Mouse (Mus musculus) C2C12 (cell line): ENCODE data around the gene Tubb1.
A peak's percentile ranks its signal among the peaks of the same experiment; 100 is the strongest.

Source experiments
- CEBPB ChIP-seq: IDR thresholded peaks from one replicate; pipeline ENCODE4 v1.6.1; 2011; ENCODE audit warnings: low read depth, mild to moderate bottlenecking, control low read depth, moderate library complexity
- CTCF ChIP-seq: IDR thresholded peaks from one replicate; pipeline ENCODE4 v1.5.1; 2011; ENCODE audit not compliant: control insufficient read depth, insufficient read depth, insufficient read length
- MAX ChIP-seq: IDR thresholded peaks from one replicate; pipeline ENCODE4 v1.6.1; 2011; ENCODE audit warnings: mild to moderate bottlenecking, control low read depth
- MYOD1 ChIP-seq: IDR thresholded peaks from one replicate; pipeline ENCODE4 v1.6.1; 2011; ENCODE audit warnings: low read depth; ENCODE audit not compliant: control insufficient read depth, insufficient read length
- USF1 ChIP-seq: IDR thresholded peaks from one replicate; pipeline ENCODE4 v1.6.1; 2011; ENCODE audit warnings: low read depth, mild to moderate bottlenecking, control low read depth, moderate library complexity

DNA sequence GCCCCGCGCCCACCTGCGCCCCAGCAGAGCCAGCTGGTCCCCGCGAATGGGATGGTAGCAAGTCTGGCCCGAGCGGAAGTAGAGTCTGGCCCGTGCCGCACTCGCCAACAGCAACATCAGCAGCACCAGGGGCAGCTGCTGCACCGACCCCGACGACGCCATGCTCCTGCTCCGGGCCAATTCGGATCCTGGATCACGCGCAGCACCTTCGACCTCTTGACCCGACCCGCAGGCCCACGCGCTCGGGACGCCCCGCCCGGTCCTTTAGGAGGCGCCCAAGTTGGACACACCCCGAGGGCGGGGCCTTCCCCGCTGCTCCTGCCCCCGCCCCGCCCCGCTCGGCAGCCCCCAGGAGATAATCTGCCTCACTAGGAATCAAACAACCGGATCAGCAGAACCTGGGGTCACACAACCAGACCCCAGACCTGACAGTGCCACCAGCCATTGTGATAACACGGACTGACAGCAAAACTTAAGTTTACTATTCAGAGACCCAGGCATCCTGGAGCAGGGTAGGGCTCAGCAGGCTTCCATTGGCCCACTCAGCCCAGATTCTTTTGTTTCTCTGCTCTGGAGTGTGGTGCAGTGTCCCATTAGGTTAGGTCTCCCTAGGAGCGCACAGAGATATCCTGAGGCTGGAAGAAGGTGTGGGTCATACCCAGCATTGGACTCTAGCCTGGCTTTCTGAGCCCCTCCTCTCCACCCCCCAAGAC is 11.6 kb upstream of the Tubb1 start, which contains the start of gene Ctsz:
- no peak for TF ChIP-seq CTCF
- TF ChIP-seq USF1: no peak
- TF ChIP-seq MAX: peak; percentile 10
- no peak for TF ChIP-seq MYOD1
- TF ChIP-seq CEBPB: no peak
